Mouse (Mus musculus): ENCODE data around the gene Fbxl16. TPM values are rescaled to one million over a fixed set of nuclear protein-coding genes. Genes with fewer than 3 reads are reported as not detected.

Gene Fbxl16
- polyA plus RNA-seq, 1 experiment = 0.15 TPM

- Histone ChIP-seq H3K9me3 (no peaks in the 10 kb centered on the region), H3K4me1 (peaks cover 24% of the 10 kb centered on the region), H3K36me3 (replicated peaks; ENCODE audit: low read length) (no peaks in the 10 kb centered on the region), H3K4me3 (replicated peaks) (peak overlapping the region; percentile 87), H3K27me3 (replicated peaks) (peaks cover 86% of the 10 kb centered on the region)
- TF ChIP-seq FLI1 (IDR thresholded peaks at IDR 0.05; ENCODE audit: low read length) (no peak), GATA1 (IDR thresholded peaks at IDR 0.05; ENCODE audit: borderline replicate concordance, low read length) (no peak)
Measured at GRCm38 (mm10) chr17:25809606-25810340, 888 bp downstream of the Fbxl16 start.

GRCm38 (mm10) chr17:25810890-25811289 is 2.0 kb downstream of the Fbxl16 start:
- TF ChIP-seq FLI1 (IDR thresholded peaks at IDR 0.05; ENCODE audit: low read length) = no peak
- no peak for TF ChIP-seq GATA1 (IDR thresholded peaks at IDR 0.05; ENCODE audit: borderline replicate concordance, low read length)
- Histone ChIP-seq H3K36me3 (replicated peaks; ENCODE audit: low read length) (no peaks in the 10 kb centered on the region), H3K4me3 (replicated peaks) (no peak overlapping the region), H3K27me3 (replicated peaks) (peaks cover 88% of the 10 kb centered on the region), H3K4me1 (peaks cover 24% of the 10 kb centered on the region), H3K9me3 (no peaks in the 10 kb centered on the region)

- H3K36me3 ChIP-seq (replicated peaks; ENCODE audit: low read length) = no peaks in the 10 kb centered on the region
- no peak overlapping the region for H3K4me3 ChIP-seq (replicated peaks)
- TF ChIP-seq FLI1 (IDR thresholded peaks at IDR 0.05; ENCODE audit: low read length) (no peak), GATA1 (IDR thresholded peaks at IDR 0.05; ENCODE audit: borderline replicate concordance, low read length) (no peak)
- no peaks in the 10 kb centered on the region for H3K9me3 ChIP-seq
- peaks cover 26% of the 10 kb centered on the region for H3K4me1 ChIP-seq
- H3K27me3 ChIP-seq (replicated peaks) = peaks cover 95% of the 10 kb centered on the region
Measured at GRCm38 (mm10) chr17:25813471-25813870, 4.6 kb downstream of the Fbxl16 start.

GRCm38 (mm10) chr17:25817662-25818061 is 8.8 kb downstream of the Fbxl16 start:
- H3K36me3 ChIP-seq (replicated peaks; ENCODE audit: low read length) = no peaks in the 10 kb centered on the region
- no peak overlapping the region for H3K4me3 ChIP-seq (replicated peaks)
- H3K9me3 ChIP-seq = no peaks in the 10 kb centered on the region
- H3K27me3 ChIP-seq (replicated peaks) = peaks cover 84% of the 10 kb centered on the region
- peaks cover 29% of the 10 kb centered on the region for H3K4me1 ChIP-seq
- TF ChIP-seq GATA1 (IDR thresholded peaks at IDR 0.05; ENCODE audit: borderline replicate concordance, low read length) = no peak
- TF ChIP-seq FLI1 (IDR thresholded peaks at IDR 0.05; ENCODE audit: low read length) = no peak

GRCm38 (mm10) chr17:25818851-25819780 is 10.2 kb downstream of the Fbxl16 start:
- Histone ChIP-seq H3K27me3 (replicated peaks) (peaks cover 71% of the 10 kb centered on the region), H3K36me3 (replicated peaks; ENCODE audit: low read length) (no peaks in the 10 kb centered on the region), H3K4me1 (peaks cover 31% of the 10 kb centered on the region), H3K4me3 (replicated peaks) (peak overlapping the region; percentile 87), H3K9me3 (no peaks in the 10 kb centered on the region)
- TF ChIP-seq FLI1 (IDR thresholded peaks at IDR 0.05; ENCODE audit: low read length) (no peak), GATA1 (IDR thresholded peaks at IDR 0.05; ENCODE audit: borderline replicate concordance, low read length) (no peak)

GRCm38 (mm10) chr17:25823452-25823851 is 14.6 kb downstream of the Fbxl16 start, which contains the start of gene Wdr24:
TSS of gene Wdr24 (plus strand) at chr17:25823627.
- peak within 1 kb of the TSS; percentile 96 for H3K4me3 ChIP-seq (replicated peaks)
- peaks cover 31% of the 10 kb centered on the region for H3K27me3 ChIP-seq (replicated peaks)
- H3K36me3 ChIP-seq (replicated peaks; ENCODE audit: low read length) = peaks cover 38% of the 10 kb centered on the region
- TF ChIP-seq GATA1 (IDR thresholded peaks at IDR 0.05; ENCODE audit: borderline replicate concordance, low read length) (no peak), FLI1 (IDR thresholded peaks at IDR 0.05; ENCODE audit: low read length) (peak; percentile 93)
- peaks cover 70% of the 10 kb centered on the region for H3K4me1 ChIP-seq
- H3K9me3 ChIP-seq = no peaks in the 10 kb centered on the region

GRCm38 (mm10) chr17:25824362-25825142 is 15.7 kb downstream of the Fbxl16 start:
- peaks cover 42% of the 10 kb centered on the region for H3K36me3 ChIP-seq (replicated peaks; ENCODE audit: low read length)
- peaks cover 20% of the 10 kb centered on the region for H3K27me3 ChIP-seq (replicated peaks)
- H3K4me1 ChIP-seq = peaks cover 72% of the 10 kb centered on the region
- H3K9me3 ChIP-seq = no peaks in the 10 kb centered on the region
- TF ChIP-seq FLI1 (IDR thresholded peaks at IDR 0.05; ENCODE audit: low read length) (no peak), GATA1 (IDR thresholded peaks at IDR 0.05; ENCODE audit: borderline replicate concordance, low read length) (no peak)
- H3K4me3 ChIP-seq (replicated peaks) = peak overlapping the region; percentile 96

- Histone ChIP-seq H3K9me3 (no peaks in the 10 kb centered on the region), H3K36me3 (replicated peaks; ENCODE audit: low read length) (peaks cover 49% of the 10 kb centered on the region), H3K27me3 (replicated peaks) (peaks cover 12% of the 10 kb centered on the region), H3K4me1 (peaks cover 73% of the 10 kb centered on the region), H3K4me3 (replicated peaks) (peak overlapping the region; percentile 46)
- no peak for TF ChIP-seq GATA1 (IDR thresholded peaks at IDR 0.05; ENCODE audit: borderline replicate concordance, low read length)
- TF ChIP-seq FLI1 (IDR thresholded peaks at IDR 0.05; ENCODE audit: low read length) = no peak
Measured at GRCm38 (mm10) chr17:25825311-25825710, 16.4 kb downstream of the Fbxl16 start.

- H3K27me3 ChIP-seq (replicated peaks) = peaks cover 6% of the 10 kb centered on the region
- no peaks in the 10 kb centered on the region for H3K9me3 ChIP-seq
- H3K36me3 ChIP-seq (replicated peaks; ENCODE audit: low read length) = peaks cover 57% of the 10 kb centered on the region
- peaks cover 80% of the 10 kb centered on the region for H3K4me1 ChIP-seq
- peak overlapping the region; percentile 53 for H3K4me3 ChIP-seq (replicated peaks)
- TF ChIP-seq GATA1 (IDR thresholded peaks at IDR 0.05; ENCODE audit: borderline replicate concordance, low read length) = no peak
- no peak for TF ChIP-seq FLI1 (IDR thresholded peaks at IDR 0.05; ENCODE audit: low read length)
Measured at GRCm38 (mm10) chr17:25825984-25826570, 17.2 kb downstream of the Fbxl16 start.
